In the genomic region with DNA sequence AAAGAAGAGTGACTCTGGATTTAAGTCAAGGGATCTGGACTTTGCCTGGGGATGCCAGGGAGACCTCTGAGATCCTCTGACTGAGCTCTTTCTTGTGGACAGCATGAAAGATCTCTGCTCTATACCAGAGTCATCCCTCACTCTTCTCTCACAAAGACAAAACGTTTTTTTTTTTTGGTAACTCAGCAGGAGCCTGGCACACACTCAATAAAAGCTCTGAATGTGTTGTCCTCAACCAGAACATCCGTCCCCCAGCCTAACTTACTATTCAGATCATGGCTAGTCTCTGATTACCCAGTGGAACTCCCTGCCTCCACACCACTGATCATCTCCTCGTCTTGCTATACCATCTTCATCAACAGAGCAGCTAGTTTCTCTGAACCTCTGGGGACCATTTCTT, we compare ENCODE assay signal across 22 mouse cellular contexts. TPM values are rescaled to one million over a fixed set of nuclear protein-coding genes. Genes with fewer than 3 reads are reported as not detected.
DNase-seq lines count a peak whose midpoint lies in the region; ATAC-seq and TF ChIP-seq lines count a peak whose summit lies in the region.
"Had no signal": no experiment of that assay in that cellular context is flagged by ENCODE, and none has a peak within 500 bp of the region (broad histone marks: within the 10 kb centered on the region; RNA-seq: fewer than 3 reads in every experiment).

No protein-coding gene starts in this region.

- H3K36me3 ChIP-seq in forebrain, embryonic 10.5 days (replicated peaks), result peaks cover 62% of the 10 kb centered on the region
- peaks cover 5% of the 10 kb centered on the region; the same call in 1 of the 2 replicates for H3K36me3 ChIP-seq in forebrain, postnatal 0 days (ENCODE audit: insufficient read depth)
- H3K36me3 ChIP-seq in hindbrain, embryonic 13.5 days, result peaks cover 11% of the 10 kb centered on the region
- H3K36me3 ChIP-seq in hindbrain, embryonic 16.5 days (ENCODE audit: control insufficient read depth, insufficient read depth, low read length), result no peaks in the 10 kb centered on the region; the same call in 1 of the 2 replicates
- peaks cover 2% of the 10 kb centered on the region; the same call in 1 of the 2 replicates for H3K36me3 ChIP-seq in midbrain, postnatal 0 days (ENCODE audit: insufficient read depth, low read length)
- H3K36me3 ChIP-seq in midbrain, embryonic 13.5 days, result peaks cover 16% of the 10 kb centered on the region
- peaks cover 27% of the 10 kb centered on the region; the same call in 1 of the 2 replicates for H3K36me3 ChIP-seq in neural tube, embryonic 13.5 days

- H3K4me2 ChIP-seq in forebrain, postnatal 0 days (ENCODE audit: low read depth), result no peak overlapping the region
- H3K4me2 ChIP-seq in hindbrain, embryonic 13.5 days, result no peak overlapping the region
- no peak overlapping the region for H3K4me2 ChIP-seq in hindbrain, embryonic 16.5 days (ENCODE audit: low read length)
- no peak overlapping the region for H3K4me2 ChIP-seq in midbrain, postnatal 0 days (ENCODE audit: low read depth, low read length, poor library complexity, severe bottlenecking)
- H3K4me2 ChIP-seq in midbrain, embryonic 13.5 days (replicated peaks), result no peak overlapping the region
- peak overlapping the region; percentile 92; the same call in 1 of the 2 replicates for H3K4me2 ChIP-seq in neural tube, embryonic 13.5 days
- H3K4me2 ChIP-seq: limb, embryonic 15.5 days had no signal

- no peak for ATAC-seq in forebrain, postnatal 0 days
- no peak for ATAC-seq in hindbrain, embryonic 13.5 days (ENCODE audit: low FRiP score)
- no peak for ATAC-seq in hindbrain, embryonic 16.5 days
- no peak for ATAC-seq in midbrain, postnatal 0 days (ENCODE audit: low FRiP score)
- ATAC-seq in midbrain, embryonic 13.5 days, result no peak
- ATAC-seq in neural tube, embryonic 13.5 days (ENCODE audit: low read depth), result no peak
- ATAC-seq: forebrain, embryonic 16.5 days; intestine, postnatal 0 days had no signal

- no peak for TF ChIP-seq CTCF in forebrain, postnatal 0 days (IDR thresholded peaks at IDR 0.05; ENCODE audit: low read depth)
- TF ChIP-seq CTCF in midbrain, postnatal 0 days (IDR thresholded peaks at IDR 0.05), result no peak

- H3K4me1 ChIP-seq in forebrain, embryonic 10.5 days, result peaks cover 45% of the 10 kb centered on the region
- peaks cover 15% of the 10 kb centered on the region for H3K4me1 ChIP-seq in forebrain, postnatal 0 days (ENCODE audit: insufficient read depth)
- H3K4me1 ChIP-seq in hindbrain, embryonic 13.5 days (replicated peaks), result peaks cover 52% of the 10 kb centered on the region
- H3K4me1 ChIP-seq in hindbrain, embryonic 16.5 days (ENCODE audit: control insufficient read depth, insufficient read depth, low read depth, low read length), result peaks cover 31% of the 10 kb centered on the region
- peaks cover 13% of the 10 kb centered on the region for H3K4me1 ChIP-seq in midbrain, postnatal 0 days (ENCODE audit: insufficient read depth, low read length)
- H3K4me1 ChIP-seq in midbrain, embryonic 13.5 days (replicated peaks), result peaks cover 48% of the 10 kb centered on the region
- H3K4me1 ChIP-seq in neural tube, embryonic 13.5 days (replicated peaks), result peaks cover 55% of the 10 kb centered on the region

- H3K9ac ChIP-seq in forebrain, postnatal 0 days, result no peak overlapping the region
- no peak overlapping the region for H3K9ac ChIP-seq in hindbrain, embryonic 13.5 days
- no peak overlapping the region for H3K9ac ChIP-seq in hindbrain, embryonic 16.5 days (ENCODE audit: low read depth, low read length)
- H3K9ac ChIP-seq in midbrain, postnatal 0 days (replicated peaks; ENCODE audit: low read length, poor library complexity, severe bottlenecking), result no peak overlapping the region
- H3K9ac ChIP-seq in midbrain, embryonic 13.5 days (replicated peaks), result no peak overlapping the region
- no peak overlapping the region for H3K9ac ChIP-seq in neural tube, embryonic 13.5 days
- H3K9ac ChIP-seq: liver, embryonic 14.5 days; lung, embryonic 14.5 days had no signal

- no peak overlapping the region for H3K27ac ChIP-seq in forebrain, embryonic 10.5 days
- no peak overlapping the region for H3K27ac ChIP-seq in forebrain, postnatal 0 days (ENCODE audit: low read depth, low read length)
- H3K27ac ChIP-seq in hindbrain, embryonic 13.5 days, result peak overlapping the region; percentile 35
- H3K27ac ChIP-seq in hindbrain, embryonic 16.5 days (ENCODE audit: low read depth, low read length), result no peak overlapping the region; the same call in 1 of the 2 replicates
- H3K27ac ChIP-seq in midbrain, postnatal 0 days (ENCODE audit: low read depth, low read length), result no peak overlapping the region
- no peak overlapping the region for H3K27ac ChIP-seq in midbrain, embryonic 13.5 days
- peak overlapping the region; percentile 29; the same call in 1 of the 2 replicates for H3K27ac ChIP-seq in neural tube, embryonic 13.5 days (replicated peaks)
- H3K27ac ChIP-seq: limb, embryonic 15.5 days; liver, embryonic 14.5 days; midbrain, embryonic 10.5 days had no signal

- WGBS in forebrain, embryonic 10.5 days, result 76% methylated on average over 3 of the region's 3 CpGs
- 38% methylated on average over 3 of the region's 3 CpGs for WGBS in forebrain, postnatal 0 days
- WGBS in hindbrain, embryonic 13.5 days, result 24% methylated on average over 3 of the region's 3 CpGs
- WGBS in hindbrain, embryonic 16.5 days, result 12% methylated on average over 3 of the region's 3 CpGs
- WGBS in midbrain, postnatal 0 days, result 30% methylated on average over 3 of the region's 3 CpGs
- WGBS in midbrain, embryonic 13.5 days, result 45% methylated on average over 3 of the region's 3 CpGs
- WGBS in neural tube, embryonic 13.5 days, result 19% methylated on average over 3 of the region's 3 CpGs

- no peak for DNase-seq in forebrain, embryonic 10.5 days (ENCODE audit: extremely low spot score, low spot score)
- DNase-seq in forebrain, postnatal 0 days, result no peak
- peak; percentile 76 for DNase-seq in midbrain, postnatal 0 days (ENCODE audit: low spot score)
- no peak for DNase-seq in kidney, adult 9 months
- DNase-seq: adrenal gland, postnatal 25 days; gastrocnemius, postnatal 10 days; kidney, postnatal 14 days; left cerebral cortex, postnatal 4 days; lung, embryonic 14.5 days; retina, postnatal 1 day; right cerebral cortex, postnatal 14 days; thymus, postnatal 4 days had no signal

- no peaks in the 10 kb centered on the region for H3K9me3 ChIP-seq in forebrain, embryonic 10.5 days
- H3K9me3 ChIP-seq in forebrain, postnatal 0 days (ENCODE audit: low read length), result no peaks in the 10 kb centered on the region
- no peaks in the 10 kb centered on the region for H3K9me3 ChIP-seq in hindbrain, embryonic 13.5 days
- no peaks in the 10 kb centered on the region for H3K9me3 ChIP-seq in hindbrain, embryonic 16.5 days (ENCODE audit: control insufficient read depth, low read length)
- no peaks in the 10 kb centered on the region for H3K9me3 ChIP-seq in midbrain, postnatal 0 days (ENCODE audit: low read length)
- H3K9me3 ChIP-seq in midbrain, embryonic 13.5 days, result no peaks in the 10 kb centered on the region
- H3K9me3 ChIP-seq in neural tube, embryonic 13.5 days, result no peaks in the 10 kb centered on the region
- H3K9me3 ChIP-seq: limb, embryonic 15.5 days; midbrain, embryonic 10.5 days had no signal

- peak overlapping the region; percentile 99; the same call in 1 of the 2 replicates for H3K4me3 ChIP-seq in forebrain, embryonic 10.5 days
- no peak overlapping the region for H3K4me3 ChIP-seq in forebrain, postnatal 0 days (ENCODE audit: low read depth, low read length)
- no peak overlapping the region for H3K4me3 ChIP-seq in hindbrain, embryonic 13.5 days
- H3K4me3 ChIP-seq in hindbrain, embryonic 16.5 days (ENCODE audit: low read length), result no peak overlapping the region
- H3K4me3 ChIP-seq in midbrain, postnatal 0 days (ENCODE audit: low read depth, low read length), result no peak overlapping the region
- no peak overlapping the region for H3K4me3 ChIP-seq in midbrain, embryonic 13.5 days (replicated peaks)
- H3K4me3 ChIP-seq in neural tube, embryonic 13.5 days, result no peak overlapping the region
- H3K4me3 ChIP-seq: limb, embryonic 15.5 days had no signal

- H3K27me3 ChIP-seq in forebrain, embryonic 10.5 days (ENCODE audit: poor library complexity, severe bottlenecking), result no peaks in the 10 kb centered on the region
- H3K27me3 ChIP-seq in forebrain, postnatal 0 days (ENCODE audit: insufficient read depth, low read length), result no peaks in the 10 kb centered on the region
- H3K27me3 ChIP-seq in hindbrain, embryonic 13.5 days, result no peaks in the 10 kb centered on the region
- H3K27me3 ChIP-seq in hindbrain, embryonic 16.5 days (replicated peaks; ENCODE audit: control insufficient read depth, insufficient read depth, low read length), result no peaks in the 10 kb centered on the region
- H3K27me3 ChIP-seq in midbrain, postnatal 0 days (ENCODE audit: insufficient read depth, low read length), result no peaks in the 10 kb centered on the region
- no peaks in the 10 kb centered on the region for H3K27me3 ChIP-seq in midbrain, embryonic 13.5 days
- no peaks in the 10 kb centered on the region for H3K27me3 ChIP-seq in neural tube, embryonic 13.5 days
- H3K27me3 ChIP-seq: limb, embryonic 15.5 days had no signal

RNA-seq across cellular contexts. Expression of a gene that starts 1.6 kb away (rescaled TPM):
- polyA plus RNA-seq in forebrain, embryonic 10.5 days (2016; fragmentation: Nextera tagmentation; extraction: Ambion mirVana), result 68.8 and 69.3 TPM in 2 replicates
- total RNA-seq in forebrain, postnatal 0 days (2014; rRNA removed), result 89.5 and 94.8 TPM in 2 replicates
- 59.8 and 67.5 TPM in 2 replicates for polyA plus RNA-seq in forebrain, postnatal 0 days (2015; fragmentation: Nextera tagmentation; extraction: Ambion mirVana)
- polyA plus RNA-seq in hindbrain, embryonic 13.5 days (2015; fragmentation: Nextera tagmentation; extraction: Ambion mirVana), result 51.9 and 60.3 TPM in 2 replicates
- 66.8 and 71.2 TPM in 2 replicates for polyA plus RNA-seq in hindbrain, embryonic 16.5 days (2015; fragmentation: Nextera tagmentation; extraction: Ambion mirVana)
- total RNA-seq in midbrain, postnatal 0 days (2014; rRNA removed), result 88.5 and 99.5 TPM in 2 replicates
- 74.2 and 75.0 TPM in 2 replicates for polyA plus RNA-seq in midbrain, postnatal 0 days (2015; fragmentation: Nextera tagmentation; extraction: Ambion mirVana)
- 50.1 and 55.7 TPM in 2 replicates for polyA plus RNA-seq in midbrain, embryonic 13.5 days (2015; fragmentation: Nextera tagmentation; extraction: Ambion mirVana)
- 53.6 and 55.5 TPM in 2 replicates for polyA plus RNA-seq in neural tube, embryonic 13.5 days (2015; fragmentation: Nextera tagmentation; extraction: Ambion mirVana)

RNA-seq across cellular contexts. Expression of a gene that starts 3.1 kb away (rescaled TPM):
- 31.3 and 31.5 TPM in 2 replicates for polyA plus RNA-seq in forebrain, embryonic 10.5 days (2016; fragmentation: Nextera tagmentation; extraction: Ambion mirVana)
- 65.9 and 78.2 TPM in 2 replicates for total RNA-seq in forebrain, postnatal 0 days (2014; rRNA removed)
- 14.6 and 14.7 TPM in 2 replicates for polyA plus RNA-seq in forebrain, postnatal 0 days (2015; fragmentation: Nextera tagmentation; extraction: Ambion mirVana)
- polyA plus RNA-seq in hindbrain, embryonic 13.5 days (2015; fragmentation: Nextera tagmentation; extraction: Ambion mirVana), result 13.7 and 14.4 TPM in 2 replicates
- polyA plus RNA-seq in hindbrain, embryonic 16.5 days (2015; fragmentation: Nextera tagmentation; extraction: Ambion mirVana), result 12.4 and 15.5 TPM in 2 replicates
- total RNA-seq in midbrain, postnatal 0 days (2014; rRNA removed), result 87.2 and 102 TPM in 2 replicates
- polyA plus RNA-seq in midbrain, postnatal 0 days (2015; fragmentation: Nextera tagmentation; extraction: Ambion mirVana), result 13.7 and 13.8 TPM in 2 replicates
- polyA plus RNA-seq in midbrain, embryonic 13.5 days (2015; fragmentation: Nextera tagmentation; extraction: Ambion mirVana), result 16.8 and 17.3 TPM in 2 replicates
- polyA plus RNA-seq in neural tube, embryonic 13.5 days (2015; fragmentation: Nextera tagmentation; extraction: Ambion mirVana), result 14.1 and 15.1 TPM in 2 replicates

RNA-seq across cellular contexts. Expression of a gene that starts 16.7 kb away (rescaled TPM):
- 4.9 and 5.8 TPM in 2 replicates for polyA plus RNA-seq in forebrain, embryonic 10.5 days (2016; fragmentation: Nextera tagmentation; extraction: Ambion mirVana)
- total RNA-seq in forebrain, postnatal 0 days (2014; rRNA removed), result 2.2 and 2.7 TPM in 2 replicates
- 2.4 and 2.5 TPM in 2 replicates for polyA plus RNA-seq in forebrain, postnatal 0 days (2015; fragmentation: Nextera tagmentation; extraction: Ambion mirVana)
- 3.9 and 4.2 TPM in 2 replicates for polyA plus RNA-seq in hindbrain, embryonic 13.5 days (2015; fragmentation: Nextera tagmentation; extraction: Ambion mirVana)
- polyA plus RNA-seq in hindbrain, embryonic 16.5 days (2015; fragmentation: Nextera tagmentation; extraction: Ambion mirVana), result 2.6 and 3.2 TPM in 2 replicates
- total RNA-seq in midbrain, postnatal 0 days (2014; rRNA removed), result 4.6 and 4.8 TPM in 2 replicates
- polyA plus RNA-seq in midbrain, postnatal 0 days (2015; fragmentation: Nextera tagmentation; extraction: Ambion mirVana), result 2.0 and 2.8 TPM in 2 replicates
- polyA plus RNA-seq in midbrain, embryonic 13.5 days (2015; fragmentation: Nextera tagmentation; extraction: Ambion mirVana), result 2.1 and 2.4 TPM in 2 replicates
- polyA plus RNA-seq in neural tube, embryonic 13.5 days (2015; fragmentation: Nextera tagmentation; extraction: Ambion mirVana), result 2.8 and 3.6 TPM in 2 replicates

RNA-seq across cellular contexts. Expression of a gene that starts 21.9 kb away (rescaled TPM):
- polyA plus RNA-seq in forebrain, embryonic 10.5 days (2016; fragmentation: Nextera tagmentation; extraction: Ambion mirVana), result 91.4 and 96.9 TPM in 2 replicates
- 4.8 and 8.5 TPM in 2 replicates for total RNA-seq in forebrain, postnatal 0 days (2014; rRNA removed)
- 19.3 and 22.7 TPM in 2 replicates for polyA plus RNA-seq in forebrain, postnatal 0 days (2015; fragmentation: Nextera tagmentation; extraction: Ambion mirVana)
- 26.1 and 32.2 TPM in 2 replicates for polyA plus RNA-seq in hindbrain, embryonic 13.5 days (2015; fragmentation: Nextera tagmentation; extraction: Ambion mirVana)
- polyA plus RNA-seq in hindbrain, embryonic 16.5 days (2015; fragmentation: Nextera tagmentation; extraction: Ambion mirVana), result 18.2 and 19.6 TPM in 2 replicates
- 3.9 and 4.3 TPM in 2 replicates for total RNA-seq in midbrain, postnatal 0 days (2014; rRNA removed)
- 12.8 and 14.7 TPM in 2 replicates for polyA plus RNA-seq in midbrain, postnatal 0 days (2015; fragmentation: Nextera tagmentation; extraction: Ambion mirVana)
- polyA plus RNA-seq in midbrain, embryonic 13.5 days (2015; fragmentation: Nextera tagmentation; extraction: Ambion mirVana), result 20.0 and 26.3 TPM in 2 replicates
- 32.5 and 37.7 TPM in 2 replicates for polyA plus RNA-seq in neural tube, embryonic 13.5 days (2015; fragmentation: Nextera tagmentation; extraction: Ambion mirVana)

RNA-seq across cellular contexts. Expression of a gene that starts 38.3 kb away (rescaled TPM):
- 1.3 and 2.1 TPM in 2 replicates for polyA plus RNA-seq in forebrain, embryonic 10.5 days (2016; fragmentation: Nextera tagmentation; extraction: Ambion mirVana)
- not detected in 2 replicates for total RNA-seq in forebrain, postnatal 0 days (2014; rRNA removed)
- polyA plus RNA-seq in forebrain, postnatal 0 days (2015; fragmentation: Nextera tagmentation; extraction: Ambion mirVana), result 0.56 and 1.0 TPM in 2 replicates
- polyA plus RNA-seq in hindbrain, embryonic 13.5 days (2015; fragmentation: Nextera tagmentation; extraction: Ambion mirVana), result 1.0 and 2.3 TPM in 2 replicates
- 0.82 and 0.89 TPM in 2 replicates for polyA plus RNA-seq in hindbrain, embryonic 16.5 days (2015; fragmentation: Nextera tagmentation; extraction: Ambion mirVana)
- not detected in 2 replicates for total RNA-seq in midbrain, postnatal 0 days (2014; rRNA removed)
- 0.39 and 0.71 TPM in 2 replicates for polyA plus RNA-seq in midbrain, postnatal 0 days (2015; fragmentation: Nextera tagmentation; extraction: Ambion mirVana)
- 1.3 and 1.9 TPM in 2 replicates for polyA plus RNA-seq in midbrain, embryonic 13.5 days (2015; fragmentation: Nextera tagmentation; extraction: Ambion mirVana)
- 1.4 and 2.2 TPM in 2 replicates for polyA plus RNA-seq in neural tube, embryonic 13.5 days (2015; fragmentation: Nextera tagmentation; extraction: Ambion mirVana)
- total RNA-seq: adrenal gland, postnatal 25 days; layer of hippocampus, postnatal 14 days; left cerebral cortex, postnatal 4 days had no signal

Comparison
In these comparisons a context has a peak if more than half of its experiments do, and no peak if none do; other contexts are left out.
1. H3K27ac ChIP-seq: peak in hindbrain, embryonic 13.5 days (single experiment) and neural tube, embryonic 13.5 days (single experiment); none in forebrain, embryonic 10.5 days (single experiment), forebrain, postnatal 0 days (single experiment), hindbrain, embryonic 16.5 days (single experiment), midbrain, postnatal 0 days (single experiment) and midbrain, embryonic 13.5 days (single experiment).